Mouse (Mus musculus) frontal cortex, adult 2 months (tissue): Measurements from ENCODE around the gene Gm20388. TPM values are rescaled to one million over a fixed set of nuclear protein-coding genes. Genes with fewer than 3 reads are reported as not detected.

Experiments
- DNase-seq, 2 experiments: peaks; one replicate each; pipeline ENCODE4 v3.0.0; 2022; ENCODE audit warnings: low spot score in 1 of 2; ENCODE audit errors: extremely low spot score in 1 of 2
- polyA plus RNA-seq: library from polyadenylated mRNA; depleted of rRNA; stranded (reverse); fragments of >200 nt; gene quantifications from 2 replicates; pipeline ENCODE4 v1.2.3, GENCODE M21; 2012

Gm20388 gene
- polyA plus RNA-seq, 1 experiment = 22.2 TPM

DNA sequence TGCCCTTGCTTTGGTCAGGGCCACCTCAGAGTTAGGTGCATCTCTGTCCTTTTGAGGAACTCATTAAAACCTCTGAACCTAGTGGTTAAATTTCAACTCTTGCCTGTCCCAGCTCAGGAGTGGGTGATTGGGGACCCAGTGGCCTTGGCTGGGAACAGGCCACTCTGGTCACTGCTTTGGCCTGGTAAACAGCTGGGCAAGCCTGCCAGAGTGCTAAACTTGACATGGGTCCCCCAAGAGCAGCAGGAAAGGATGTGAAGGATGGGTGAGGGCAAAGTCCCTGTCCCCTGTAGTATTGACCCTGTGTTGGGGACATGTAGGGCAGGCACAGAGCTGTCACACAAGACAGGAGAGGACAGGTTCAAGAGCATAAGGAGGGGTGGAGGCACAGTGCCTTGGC, 2034.2 kb downstream of the Gm20388 start, which contains the start of gene Car5a:
TSS of gene Car5a (minus strand) at position 74 of the 400 bp plus-strand sequence.
- DNase-seq = no peak

DNA sequence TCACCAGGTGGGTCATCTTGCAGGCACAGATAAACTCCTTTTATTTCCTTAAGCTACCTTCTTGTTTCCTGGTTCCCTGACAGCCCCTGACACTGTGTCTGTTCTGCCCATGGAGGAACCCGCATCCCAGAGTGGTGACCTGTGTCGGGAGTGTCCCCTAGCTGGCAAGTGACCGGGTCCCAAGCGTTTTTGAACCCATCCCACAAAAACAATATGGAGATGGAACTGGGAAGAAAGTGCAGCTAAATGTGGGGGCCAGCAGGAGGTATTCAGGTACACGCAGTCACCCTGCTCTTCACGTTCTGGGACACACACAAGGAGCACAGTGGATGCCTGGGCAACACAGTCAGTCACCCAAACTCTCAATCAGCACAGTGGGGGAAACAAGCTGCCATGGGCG, 2035.7 kb downstream of the Gm20388 start:
- DNase-seq = no peak

- no peak for DNase-seq
These were observed 2036.6 kb downstream of the Gm20388 start for GRCm38 (mm10) chr8:121947047-121947752.

DNA sequence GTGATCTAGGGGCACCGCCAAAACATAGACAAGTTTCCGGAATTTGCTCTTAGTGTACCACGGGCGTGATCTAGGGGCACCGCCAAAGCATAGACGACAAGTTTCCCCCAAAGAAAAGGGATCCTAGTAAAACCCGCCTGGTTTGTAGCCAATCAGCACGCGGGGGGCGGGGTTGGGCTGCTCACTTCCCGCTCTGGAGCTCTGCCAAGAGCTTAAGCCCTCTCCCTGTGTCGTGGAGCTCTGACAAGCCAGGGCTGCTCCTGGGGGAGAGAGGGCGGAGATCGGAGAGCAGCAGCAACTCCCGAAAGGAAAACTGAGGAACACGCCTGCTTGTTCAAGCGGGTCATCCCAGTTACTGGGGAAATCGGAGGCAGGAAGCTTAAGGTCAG, 2037.1 kb downstream of the Gm20388 start:
- DNase-seq = peak; percentile 51 to 81

DNA sequence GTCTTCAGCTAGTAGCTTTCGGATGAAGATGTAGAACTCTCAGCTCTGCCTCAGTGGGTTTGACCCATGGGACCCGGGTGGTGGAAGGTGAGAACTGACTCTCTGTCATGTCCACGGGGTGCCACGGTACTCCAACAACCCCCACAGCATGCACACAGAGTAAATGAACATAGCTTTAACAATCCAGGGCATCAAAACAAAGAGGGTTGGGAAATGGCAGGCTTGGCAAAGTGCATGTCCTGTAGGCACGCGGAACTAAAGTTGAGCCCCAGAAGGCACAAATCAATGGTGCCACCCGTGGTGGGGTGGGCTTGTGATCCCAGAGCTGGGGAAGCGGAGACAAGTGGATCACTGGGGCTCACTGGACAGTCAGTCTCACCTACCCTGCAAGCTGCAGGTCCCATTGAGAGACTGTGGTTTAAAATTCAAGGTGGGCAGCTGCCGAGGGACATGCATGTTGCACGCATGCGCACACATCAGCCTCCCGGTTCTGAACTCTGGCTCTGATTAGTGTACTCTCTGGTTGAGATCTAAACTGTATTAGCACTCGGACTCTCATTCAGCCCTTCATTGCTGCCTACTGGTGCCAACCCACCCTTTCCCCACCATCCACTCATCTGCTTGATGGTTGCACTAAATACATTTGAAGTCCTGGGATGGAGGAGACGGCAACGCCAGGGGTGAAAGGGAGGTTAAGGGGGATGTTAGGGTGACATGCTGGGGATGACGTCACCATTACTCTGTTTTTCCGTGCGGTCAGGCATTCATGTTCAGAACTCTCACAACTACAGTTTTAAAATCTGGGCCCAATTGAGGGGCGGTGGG, 2037.9 kb downstream of the Gm20388 start:
- no peak for DNase-seq

GRCm38 (mm10) chr8:121949222-121949800, 2038.7 kb downstream of the Gm20388 start, which contains the start of gene Banp:
Gene Banp (plus strand): TSS chr8:121949750.
- no peak for DNase-seq

DNA sequence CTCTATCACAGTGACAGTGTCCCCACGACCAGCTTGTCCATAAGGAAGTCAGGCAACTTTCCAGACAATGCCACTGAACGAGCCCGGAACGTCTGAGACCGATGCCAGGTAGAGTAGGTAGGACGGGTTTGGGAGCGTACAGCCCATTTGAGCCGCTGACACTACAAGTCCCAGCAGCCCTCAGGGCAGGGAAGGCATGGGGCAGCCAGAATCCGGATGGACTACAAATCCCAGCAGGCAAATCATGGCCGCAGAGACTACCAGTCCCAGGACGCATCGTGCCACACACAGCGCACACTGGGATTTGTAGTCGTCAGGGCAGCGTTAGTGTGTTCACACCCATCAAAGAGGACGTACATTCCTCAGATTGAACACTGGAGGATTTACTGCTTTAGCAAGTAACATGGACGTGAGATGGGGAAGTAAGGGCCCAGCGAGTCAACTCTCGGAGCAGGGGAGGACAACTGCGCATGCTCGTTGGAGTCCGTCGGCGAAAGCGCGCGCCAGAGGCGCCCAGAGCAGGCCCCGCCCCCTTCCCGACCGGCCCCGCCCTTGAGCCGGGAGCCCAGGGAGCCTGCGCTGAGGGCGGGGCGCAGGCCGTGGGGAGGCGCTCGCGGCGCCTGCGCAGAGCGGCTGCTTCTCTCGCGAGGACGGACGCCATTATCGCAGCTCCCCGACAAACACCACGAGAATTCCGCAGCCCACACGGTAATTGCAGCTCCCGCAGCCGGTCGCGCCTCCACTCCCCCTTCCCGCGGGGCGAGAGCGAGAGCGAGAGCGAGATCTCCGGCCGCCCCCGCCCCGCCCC, 2039.5 kb downstream of the Gm20388 start:
- DNase-seq = peak; percentile 98

GRCm38 (mm10) chr8:121950749-121951655, 2040.4 kb downstream of the Gm20388 start:
- DNase-seq = peak in 1 of 2 experiments; percentile 53

DNA sequence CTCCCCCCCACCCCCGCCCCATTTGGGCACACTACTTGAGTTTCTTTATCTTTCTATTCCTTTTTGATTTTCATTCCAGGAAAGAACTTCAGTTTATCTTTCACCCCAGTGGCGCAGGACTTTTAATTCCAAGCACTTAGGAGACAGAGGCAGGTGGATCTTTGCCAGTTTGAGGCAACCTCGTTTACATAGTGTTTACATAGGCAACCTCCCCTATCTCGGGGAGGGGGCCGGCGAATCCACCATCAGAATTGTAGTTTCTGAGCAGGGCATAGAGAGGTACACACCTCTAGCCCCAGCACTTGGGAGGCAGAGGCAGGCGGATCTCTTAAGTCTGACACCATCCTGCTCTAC, 2041.0 kb downstream of the Gm20388 start:
- no peak for DNase-seq

GRCm38 (mm10) chr8:121952122-121952521, 2041.5 kb downstream of the Gm20388 start:
- DNase-seq = no peak

DNA sequence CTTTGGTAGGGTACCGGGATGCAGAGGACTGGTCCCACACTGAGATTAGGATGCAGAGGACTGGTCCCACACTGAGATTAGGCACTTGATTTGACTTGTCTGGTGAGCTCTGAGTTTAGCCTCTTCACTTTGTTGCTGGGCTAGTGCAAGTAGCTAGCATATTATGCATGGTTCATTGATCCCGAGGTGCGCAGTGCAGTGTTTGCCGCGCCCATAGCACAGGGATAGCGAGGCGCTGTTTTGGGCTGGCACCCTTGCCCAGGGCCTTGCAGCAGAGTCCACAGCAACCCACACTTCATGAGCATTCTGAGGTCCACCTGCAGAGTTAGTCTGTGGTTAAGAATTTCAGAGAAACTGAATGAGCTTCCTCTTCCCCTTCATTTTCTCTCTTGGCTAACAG, 2042.2 kb downstream of the Gm20388 start:
- no peak for DNase-seq

- no peak for DNase-seq
These were observed 2043.3 kb downstream of the Gm20388 start for GRCm38 (mm10) chr8:121953821-121954545.

DNA sequence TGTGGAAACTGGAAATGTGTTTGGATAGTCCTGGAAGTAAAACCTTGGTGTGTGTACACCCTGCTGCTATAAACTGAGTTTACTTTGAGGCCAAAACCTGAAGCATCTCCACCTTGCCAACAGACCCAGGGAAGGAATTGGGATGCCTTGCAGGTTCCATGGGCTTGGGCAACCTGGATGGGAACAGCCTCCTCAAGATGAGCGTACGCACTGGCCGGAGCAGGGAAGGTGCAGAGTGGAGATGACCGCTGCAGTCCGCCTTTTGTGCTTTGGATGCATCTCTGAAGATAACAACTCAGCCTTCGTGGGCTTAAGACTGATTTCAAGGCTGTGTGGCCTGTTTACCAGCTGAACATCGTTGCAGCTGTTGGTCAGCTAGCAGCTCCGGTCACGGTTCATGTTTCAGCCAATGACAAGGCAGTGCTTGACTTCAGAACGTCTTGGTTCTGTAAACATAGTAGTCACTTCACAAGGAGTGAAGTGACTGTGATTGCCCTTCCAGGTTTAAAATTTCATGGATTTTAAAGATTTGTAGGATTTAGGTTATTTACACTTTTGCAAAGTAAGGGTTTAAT, 2044.4 kb downstream of the Gm20388 start:
- no peak for DNase-seq

- DNase-seq = no peak
These were observed 2045.3 kb downstream of the Gm20388 start for GRCm38 (mm10) chr8:121955825-121956500.

- DNase-seq = no peak
These were observed 2047.8 kb downstream of the Gm20388 start for GRCm38 (mm10) chr8:121958395-121958794.

DNA sequence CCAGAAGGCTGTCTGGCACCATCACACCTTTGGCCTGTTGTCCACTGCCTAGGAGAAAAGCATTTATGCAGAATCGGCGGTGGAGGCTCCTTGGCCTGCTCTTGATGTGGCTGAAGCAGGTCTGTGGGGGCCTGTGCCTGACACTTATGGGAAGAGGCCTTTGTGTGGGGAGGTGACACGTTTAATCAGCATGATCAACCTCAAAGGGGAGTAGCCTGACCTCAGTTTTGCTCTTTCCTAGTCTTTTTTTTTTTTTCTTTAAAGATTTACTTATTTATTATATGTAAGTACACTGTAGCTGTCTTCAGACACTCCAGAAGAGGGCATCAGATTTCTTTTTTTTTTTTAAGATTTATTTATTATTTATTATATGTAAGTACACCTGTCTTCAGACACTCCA, 2052.3 kb downstream of the Gm20388 start:
- no peak for DNase-seq

DNA sequence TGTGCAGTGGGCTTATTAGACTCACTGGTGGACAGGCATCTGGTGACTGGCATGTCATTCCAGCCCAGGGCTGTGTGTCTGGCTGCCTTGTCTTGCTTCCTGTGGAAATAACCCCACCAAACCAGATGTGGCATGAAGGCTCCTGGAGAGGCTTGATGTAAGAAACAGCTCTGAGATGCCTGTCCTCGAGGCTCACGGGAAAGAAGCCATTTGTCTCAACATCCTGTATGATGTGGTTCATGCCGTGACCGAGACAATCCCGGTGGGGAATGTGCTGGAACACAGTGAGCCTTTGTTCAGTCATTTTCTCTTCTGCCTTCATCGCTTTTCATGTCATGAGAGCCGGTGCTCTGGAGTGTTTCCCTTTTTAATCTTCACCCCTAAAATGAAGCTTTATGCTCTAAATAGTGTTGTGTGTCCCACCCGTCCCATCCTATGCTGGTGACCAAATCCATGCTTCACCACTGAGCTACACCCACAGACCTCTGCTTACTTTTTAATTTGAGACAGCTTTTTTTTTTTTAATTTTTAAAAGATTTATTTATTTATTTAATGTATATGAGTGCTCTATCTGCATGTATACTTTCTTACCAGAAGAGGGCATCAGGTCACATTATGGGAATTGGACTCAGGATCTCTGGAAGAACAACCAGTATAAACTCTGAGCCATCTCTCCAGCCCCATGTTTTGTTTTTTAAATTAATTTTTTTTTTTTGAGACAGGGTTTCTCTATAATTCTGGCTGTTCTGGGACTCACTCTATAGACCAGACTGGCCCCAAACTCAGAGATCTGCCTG, 2054.3 kb downstream of the Gm20388 start:
- no peak for DNase-seq
